Mouse (Mus musculus) midbrain, embryonic 11.5 days (tissue): Measurements from ENCODE around the gene Copg2. TPM values are rescaled to one million over a fixed set of nuclear protein-coding genes. Genes with fewer than 3 reads are reported as not detected.
A peak's percentile ranks its signal among the peaks of the same experiment; 100 is the strongest.

Experiments
- ATAC-seq: fragments of 200-750 bp; cut with Nextera tagmentation; 2 replicates; pipeline ENCODE4 v1.8.0; 2017; ENCODE audit warnings: moderate TSS enrichment, moderate library complexity; ENCODE audit not compliant: low FRiP score
- DNase-seq: peaks from one replicate; pipeline ENCODE4 v3.0.0; 2015; ENCODE audit warnings: low spot score; ENCODE audit errors: missing footprints
- H3K27ac ChIP-seq: fragments of 300-500 bp; sonication (generic); 2 replicates; pipeline ENCODE4 v1.5.1; 2014; ENCODE audit warnings: low read depth, low read length
- H3K27me3 ChIP-seq: fragments of 300-500 bp; sonication (generic); 2 replicates; pipeline ENCODE4 v1.6.1; 2014; ENCODE audit warnings: mild to moderate bottlenecking, low read length, moderate library complexity, mixed read lengths; ENCODE audit not compliant: control insufficient read depth, insufficient read depth
- H3K36me3 ChIP-seq: fragments of 300-500 bp; sonication (generic); 2 replicates; pipeline ENCODE4 v1.6.1; 2014; ENCODE audit warnings: mild to moderate bottlenecking, low read length, moderate library complexity, mixed read lengths; ENCODE audit not compliant: control insufficient read depth, insufficient read depth
- H3K4me1 ChIP-seq: fragments of 300-500 bp; sonication (generic); 2 replicates; pipeline ENCODE4 v1.6.1; 2014; ENCODE audit warnings: low read length; ENCODE audit not compliant: control insufficient read depth, insufficient read depth
- H3K4me2 ChIP-seq: fragments of 300-500 bp; sonication (generic); 2 replicates; pipeline ENCODE4 v1.6.1; 2014; ENCODE audit warnings: mild to moderate bottlenecking, moderate library complexity
- H3K4me3 ChIP-seq: fragments of 300-500 bp; sonication (generic); 2 replicates; pipeline ENCODE4 v1.5.1; 2014; ENCODE audit warnings: low read depth, low read length
- H3K9ac ChIP-seq: fragments of 300-500 bp; sonication (generic); 2 replicates; pipeline ENCODE4 v1.6.1; 2014; ENCODE audit warnings: low read length
- H3K9me3 ChIP-seq: fragments of 300-500 bp; sonication (generic); 2 replicates; pipeline ENCODE4 v1.6.1; 2016; ENCODE audit warnings: low read length; ENCODE audit not compliant: control insufficient read depth
- WGBS: fragments of 180-500 bp; shearing (Covaris S2); extraction: QIAGEN DNeasy Blood & Tissue Kit; methylation state at CpG from one replicate; pipeline ENCODE4 v1.1.7; 2014; 5-methylcytosine and 5-hydroxymethylcytosine counted together
- polyA plus RNA-seq: library from polyadenylated mRNA; unstranded; fragments of >200 nt; fragmentation: Nextera tagmentation; extraction: Ambion mirVana; gene quantifications from 2 replicates; pipeline ENCODE4 v1.2.1, GENCODE M21; 2014

Gene Copg2
- polyA plus RNA-seq, 1 experiment from 2014 or later, result 42.0 TPM

- peak; percentile 92 for DNase-seq
- ATAC-seq, result no peak
- H3K9me3 ChIP-seq, result peaks cover 30% of the 10 kb centered on the region
- peaks cover 8% of the 10 kb centered on the region for H3K4me1 ChIP-seq
- 53% methylated on average over 10 of the region's 10 CpGs for WGBS
- H3K27ac ChIP-seq, result no peak overlapping the region
- H3K36me3 ChIP-seq, result peaks cover 12% of the 10 kb centered on the region; the same call in 1 of the 2 replicates
- peak overlapping the region; percentile 58 for H3K4me3 ChIP-seq
- peak overlapping the region; percentile 62 for H3K4me2 ChIP-seq
- no peaks in the 10 kb centered on the region for H3K27me3 ChIP-seq
- peak overlapping the region; percentile 77 for H3K9ac ChIP-seq
Measured at GRCm38 (mm10) chr6:30739177-30739747, 157.3 kb downstream of the Copg2 start.

- peak; percentile 91 for DNase-seq
- Histone ChIP-seq H3K27me3 (no peaks in the 10 kb centered on the region), H3K27ac (peak overlapping the region; percentile 57), H3K4me2 (peak overlapping the region; percentile 62), H3K4me3 (peak overlapping the region; percentile 58), H3K9me3 (peaks cover 30% of the 10 kb centered on the region), H3K9ac (peak overlapping the region; percentile 77), H3K36me3 (peaks cover 9% of the 10 kb centered on the region; the same call in 1 of the 2 replicates), H3K4me1 (peaks cover 12% of the 10 kb centered on the region)
- ATAC-seq, result no peak
- WGBS, result 48% methylated on average over 20 of the region's 20 CpGs
Measured at GRCm38 (mm10) chr6:30738464-30739006, 158.1 kb downstream of the Copg2 start.

GRCm38 (mm10) chr6:30737548-30738463 is 158.8 kb downstream of the Copg2 start:
- WGBS, result 53% methylated on average over 60 of the region's 66 CpGs
- H3K4me1 ChIP-seq, result peaks cover 19% of the 10 kb centered on the region
- peak; percentile 97 for DNase-seq
- peak overlapping the region; percentile 58 for H3K4me3 ChIP-seq
- ATAC-seq, result peak; percentile 76
- H3K9me3 ChIP-seq, result peaks cover 30% of the 10 kb centered on the region
- peak overlapping the region; percentile 92 for H3K27ac ChIP-seq
- peak overlapping the region; percentile 77 for H3K9ac ChIP-seq
- peaks cover 5% of the 10 kb centered on the region; the same call in 1 of the 2 replicates for H3K36me3 ChIP-seq
- H3K27me3 ChIP-seq, result no peaks in the 10 kb centered on the region
- peak overlapping the region; percentile 62 for H3K4me2 ChIP-seq

- Histone ChIP-seq H3K9me3 (peaks cover 30% of the 10 kb centered on the region), H3K27me3 (no peaks in the 10 kb centered on the region), H3K27ac (peak overlapping the region; percentile 92), H3K4me1 (peaks cover 20% of the 10 kb centered on the region), H3K4me3 (peak overlapping the region; percentile 58), H3K4me2 (peak overlapping the region; percentile 62), H3K36me3 (no peaks in the 10 kb centered on the region), H3K9ac (peak overlapping the region; percentile 77)
- ATAC-seq, result peak; percentile 66
- DNase-seq, result peak; percentile 97
- 52% methylated on average over 29 of the region's 29 CpGs for WGBS
Measured at GRCm38 (mm10) chr6:30736864-30737547, 159.6 kb downstream of the Copg2 start.

- Histone ChIP-seq H3K27ac (peak overlapping the region; percentile 92), H3K4me3 (no peak overlapping the region), H3K27me3 (no peaks in the 10 kb centered on the region), H3K9me3 (peaks cover 30% of the 10 kb centered on the region), H3K9ac (peak overlapping the region; percentile 77), H3K4me2 (peak overlapping the region; percentile 62), H3K4me1 (peaks cover 20% of the 10 kb centered on the region), H3K36me3 (no peaks in the 10 kb centered on the region)
- DNase-seq (peak; percentile 90), ATAC-seq (peak; percentile 28; the same call in 1 of the 2 replicates)
- 58% methylated on average over 13 of the region's 13 CpGs for WGBS
Measured at GRCm38 (mm10) chr6:30736372-30736762, 160.2 kb downstream of the Copg2 start.

- peak overlapping the region; percentile 92 for H3K27ac ChIP-seq
- peak overlapping the region; percentile 77; the same call in 1 of the 2 replicates for H3K9ac ChIP-seq
- peaks cover 20% of the 10 kb centered on the region for H3K4me1 ChIP-seq
- DNase-seq, result peak; percentile 91
- peak overlapping the region; percentile 62 for H3K4me2 ChIP-seq
- peak overlapping the region; percentile 23 for H3K4me3 ChIP-seq
- H3K36me3 ChIP-seq, result no peaks in the 10 kb centered on the region
- 51% methylated on average over 15 of the region's 15 CpGs for WGBS
- no peaks in the 10 kb centered on the region for H3K27me3 ChIP-seq
- H3K9me3 ChIP-seq, result peaks cover 30% of the 10 kb centered on the region
- ATAC-seq, result no peak
Measured at GRCm38 (mm10) chr6:30735728-30736371, 160.7 kb downstream of the Copg2 start.

- H3K27me3 ChIP-seq, result no peaks in the 10 kb centered on the region
- peak overlapping the region; percentile 23 for H3K4me3 ChIP-seq
- WGBS, result 45% methylated on average over 22 of the region's 22 CpGs
- peak overlapping the region; percentile 64 for H3K9ac ChIP-seq
- peak overlapping the region; percentile 42 for H3K4me2 ChIP-seq
- H3K36me3 ChIP-seq, result no peaks in the 10 kb centered on the region
- ATAC-seq, result no peak
- peaks cover 30% of the 10 kb centered on the region for H3K9me3 ChIP-seq
- peak; percentile 93 for DNase-seq
- H3K27ac ChIP-seq, result peak overlapping the region; percentile 92
- H3K4me1 ChIP-seq, result peaks cover 20% of the 10 kb centered on the region
Measured at GRCm38 (mm10) chr6:30734988-30735727, 161.4 kb downstream of the Copg2 start.

GRCm38 (mm10) chr6:30734465-30734864 is 162.1 kb downstream of the Copg2 start:
- H3K9me3 ChIP-seq, result peaks cover 30% of the 10 kb centered on the region
- H3K4me1 ChIP-seq, result peaks cover 26% of the 10 kb centered on the region
- peak overlapping the region; percentile 64 for H3K9ac ChIP-seq
- H3K4me2 ChIP-seq, result peak overlapping the region; percentile 42
- 54% methylated on average over 6 of the region's 6 CpGs for WGBS
- H3K27ac ChIP-seq, result peak overlapping the region; percentile 92
- H3K4me3 ChIP-seq, result 0 out of 2 replicates have a peak overlapping the region, but pooled peaks have one; percentile 23
- ATAC-seq (no peak), DNase-seq (no peak)
- H3K27me3 ChIP-seq, result no peaks in the 10 kb centered on the region
- no peaks in the 10 kb centered on the region for H3K36me3 ChIP-seq
